8 mouse cellular contexts compared by ENCODE assay signal in genomic region chr17:26994410-26994809, GRCm38 (mm10). TPM values are rescaled to one million over a fixed set of nuclear protein-coding genes. Genes with fewer than 3 reads are reported as not detected.
A peak's percentile ranks its signal among the peaks of the same experiment; 100 is the strongest.
DNase-seq lines count a peak whose midpoint lies in the region; ATAC-seq and TF ChIP-seq lines count a peak whose summit lies in the region.

No protein-coding gene starts in this region.

- ATAC-seq in embryonic facial prominence, embryonic 15.5 days (ENCODE audit: insufficient number of reproducible peaks, low FRiP score, low TSS enrichment, low read depth) = no peak
- no peak for ATAC-seq in intestine, postnatal 0 days
- no peak for ATAC-seq in midbrain, embryonic 11.5 days (ENCODE audit: low FRiP score)

- no peaks in the 10 kb centered on the region for H3K36me3 ChIP-seq in embryonic facial prominence, embryonic 15.5 days
- H3K36me3 ChIP-seq in intestine, postnatal 0 days (ENCODE audit: control insufficient read depth, insufficient read depth) = no peaks in the 10 kb centered on the region
- H3K36me3 ChIP-seq in midbrain, embryonic 11.5 days (ENCODE audit: control insufficient read depth, insufficient read depth, low read length) = no peaks in the 10 kb centered on the region

- 73% methylated on average over 14 of the region's 14 CpGs for WGBS in embryonic facial prominence, embryonic 15.5 days
- 56% methylated on average over 14 of the region's 14 CpGs for WGBS in intestine, postnatal 0 days
- 94% methylated on average over 14 of the region's 14 CpGs for WGBS in midbrain, embryonic 11.5 days

- H3K27ac ChIP-seq in embryonic facial prominence, embryonic 15.5 days (replicated peaks) = 0 out of 2 replicates have a peak overlapping the region, but pooled peaks have one; percentile 31
- H3K27ac ChIP-seq in intestine, postnatal 0 days (ENCODE audit: low read depth, low read length) = 0 out of 2 replicates have a peak overlapping the region, but pooled peaks have one; percentile 7
- H3K27ac ChIP-seq in midbrain, embryonic 11.5 days (ENCODE audit: low read depth, low read length) = no peak overlapping the region

- H3K4me2 ChIP-seq in embryonic facial prominence, embryonic 15.5 days (replicated peaks) = no peak overlapping the region
- H3K4me2 ChIP-seq in intestine, postnatal 0 days (replicated peaks; ENCODE audit: low read depth) = no peak overlapping the region
- H3K4me2 ChIP-seq in midbrain, embryonic 11.5 days = no peak overlapping the region

- H3K9ac ChIP-seq in embryonic facial prominence, embryonic 15.5 days = no peak overlapping the region
- H3K9ac ChIP-seq in intestine, postnatal 0 days (ENCODE audit: low read depth, low read length) = no peak overlapping the region
- no peak overlapping the region for H3K9ac ChIP-seq in midbrain, embryonic 11.5 days (ENCODE audit: low read length)

- no peaks in the 10 kb centered on the region for H3K27me3 ChIP-seq in embryonic facial prominence, embryonic 15.5 days
- no peaks in the 10 kb centered on the region for H3K27me3 ChIP-seq in intestine, postnatal 0 days (replicated peaks; ENCODE audit: control insufficient read depth, insufficient read depth, low read length)
- H3K27me3 ChIP-seq in midbrain, embryonic 11.5 days (ENCODE audit: control insufficient read depth, insufficient read depth, low read length) = no peaks in the 10 kb centered on the region

- TF ChIP-seq CTCF in intestine, postnatal 0 days (IDR thresholded peaks at IDR 0.05; ENCODE audit: low read depth) = no peak

- DNase-seq in left cerebral cortex, postnatal 4 days = peak; percentile 51
- no peak for DNase-seq in left cerebral cortex, postnatal 14 days (ENCODE audit: low spot score in 2 of 2)
- peak; percentile 84 for DNase-seq in lung, postnatal 36 days
- DNase-seq in midbrain, embryonic 11.5 days (ENCODE audit: low spot score, missing footprints) = no peak
- no peak for DNase-seq in frontal cortex, postnatal 25 days (ENCODE audit: low spot score in 2 of 2)
- DNase-seq in retina, embryonic 14.5 days (ENCODE audit: low spot score) = no peak

- no peak overlapping the region for H3K4me3 ChIP-seq in embryonic facial prominence, embryonic 15.5 days (replicated peaks)
- H3K4me3 ChIP-seq in intestine, postnatal 0 days (ENCODE audit: low read depth, low read length) = no peak overlapping the region
- no peak overlapping the region for H3K4me3 ChIP-seq in midbrain, embryonic 11.5 days (ENCODE audit: low read depth, low read length)

- intact Hi-C loops in left cerebral cortex, postnatal 4 days (cut with DNase I) = no loop called here
- intact Hi-C loops in left cerebral cortex, postnatal 14 days (cut with DNase I) = no loop called here

- peaks cover 6% of the 10 kb centered on the region; the same call in 1 of the 2 replicates for H3K4me1 ChIP-seq in embryonic facial prominence, embryonic 15.5 days
- H3K4me1 ChIP-seq in intestine, postnatal 0 days (replicated peaks; ENCODE audit: control insufficient read depth, insufficient read depth, low read length) = no peaks in the 10 kb centered on the region; the same call in 1 of the 2 replicates
- no peaks in the 10 kb centered on the region for H3K4me1 ChIP-seq in midbrain, embryonic 11.5 days (ENCODE audit: control insufficient read depth, insufficient read depth, low read length)

- H3K9me3 ChIP-seq in embryonic facial prominence, embryonic 15.5 days (replicated peaks) = no peaks in the 10 kb centered on the region
- no peaks in the 10 kb centered on the region for H3K9me3 ChIP-seq in intestine, postnatal 0 days (ENCODE audit: control insufficient read depth)
- H3K9me3 ChIP-seq in midbrain, embryonic 11.5 days (ENCODE audit: control insufficient read depth, low read length) = no peaks in the 10 kb centered on the region

RNA-seq across cellular contexts. Expression of gene Zbtb9, which starts 21.4 kb away (rescaled TPM):
- 10 to 100 TPM; 17.0 to 18.1 TPM for total RNA-seq in left cerebral cortex, postnatal 4 days (2021)
- total RNA-seq in left cerebral cortex, postnatal 14 days (2021) = 10 to 100 TPM; 16.1 to 16.3 TPM
- 13.8 and 15.6 TPM in 2 replicates for polyA plus RNA-seq in embryonic facial prominence, embryonic 15.5 days (2015; fragmentation: Nextera tagmentation; extraction: Ambion mirVana)
- polyA plus RNA-seq in intestine, postnatal 0 days (2015; fragmentation: Nextera tagmentation; extraction: Ambion mirVana) = 6.5 and 6.7 TPM in 2 replicates
- polyA plus RNA-seq in midbrain, embryonic 11.5 days (2014; fragmentation: Nextera tagmentation; extraction: Ambion mirVana) = 13.4 and 13.6 TPM in 2 replicates

RNA-seq across cellular contexts. Expression of gene Bak1, which starts 34.4 kb away (rescaled TPM):
- total RNA-seq in left cerebral cortex, postnatal 4 days (2021) = 10 to 100 TPM; 30.0 to 33.9 TPM
- total RNA-seq in left cerebral cortex, postnatal 14 days (2021) = 10 to 100 TPM; 25.3 to 25.4 TPM
- 5.6 and 7.3 TPM in 2 replicates for polyA plus RNA-seq in embryonic facial prominence, embryonic 15.5 days (2015; fragmentation: Nextera tagmentation; extraction: Ambion mirVana)
- polyA plus RNA-seq in intestine, postnatal 0 days (2015; fragmentation: Nextera tagmentation; extraction: Ambion mirVana) = 18.1 and 18.2 TPM in 2 replicates
- polyA plus RNA-seq in midbrain, embryonic 11.5 days (2014; fragmentation: Nextera tagmentation; extraction: Ambion mirVana) = 8.0 and 8.9 TPM in 2 replicates

RNA-seq across cellular contexts. Expression of gene Syngap1, which starts 53.4 kb away (rescaled TPM):
- total RNA-seq in left cerebral cortex, postnatal 4 days (2021) = 100 to 1,000 TPM; 350 to 366 TPM
- 100 to 1,000 TPM; 594 to 653 TPM for total RNA-seq in left cerebral cortex, postnatal 14 days (2021)
- 2.2 and 3.2 TPM in 2 replicates for polyA plus RNA-seq in embryonic facial prominence, embryonic 15.5 days (2015; fragmentation: Nextera tagmentation; extraction: Ambion mirVana)
- 0.35 and 0.39 TPM in 2 replicates for polyA plus RNA-seq in intestine, postnatal 0 days (2015; fragmentation: Nextera tagmentation; extraction: Ambion mirVana)
- polyA plus RNA-seq in midbrain, embryonic 11.5 days (2014; fragmentation: Nextera tagmentation; extraction: Ambion mirVana) = 1.8 and 2.3 TPM in 2 replicates

RNA-seq across cellular contexts. Expression of gene Cuta, which starts 55.0 kb away (rescaled TPM):
- total RNA-seq in left cerebral cortex, postnatal 4 days (2021) = 10 to 100 TPM; 78.8 TPM
- total RNA-seq in left cerebral cortex, postnatal 14 days (2021) = 100 to 1,000 TPM; 127 to 133 TPM
- polyA plus RNA-seq in embryonic facial prominence, embryonic 15.5 days (2015; fragmentation: Nextera tagmentation; extraction: Ambion mirVana) = 172 and 180 TPM in 2 replicates
- 287 and 304 TPM in 2 replicates for polyA plus RNA-seq in intestine, postnatal 0 days (2015; fragmentation: Nextera tagmentation; extraction: Ambion mirVana)
- 146 and 157 TPM in 2 replicates for polyA plus RNA-seq in midbrain, embryonic 11.5 days (2014; fragmentation: Nextera tagmentation; extraction: Ambion mirVana)

Comparison
In these comparisons a context has a peak if more than half of its experiments do, and no peak if none do; other contexts are left out.
1. DNase-seq: peak in left cerebral cortex, postnatal 4 days (single experiment) and lung, postnatal 36 days (single experiment); none in left cerebral cortex, postnatal 14 days (0 of 2), midbrain, embryonic 11.5 days (single experiment), frontal cortex, postnatal 25 days (0 of 2) and retina, embryonic 14.5 days (single experiment).